Mouse (Mus musculus): ENCODE data around the gene Gm5475. TPM values are rescaled to one million over a fixed set of nuclear protein-coding genes. Genes with fewer than 3 reads are reported as not detected.

The Gm5475 gene
- polyA plus RNA-seq, 1 experiment from 2014 or later, result not detected

DNA sequence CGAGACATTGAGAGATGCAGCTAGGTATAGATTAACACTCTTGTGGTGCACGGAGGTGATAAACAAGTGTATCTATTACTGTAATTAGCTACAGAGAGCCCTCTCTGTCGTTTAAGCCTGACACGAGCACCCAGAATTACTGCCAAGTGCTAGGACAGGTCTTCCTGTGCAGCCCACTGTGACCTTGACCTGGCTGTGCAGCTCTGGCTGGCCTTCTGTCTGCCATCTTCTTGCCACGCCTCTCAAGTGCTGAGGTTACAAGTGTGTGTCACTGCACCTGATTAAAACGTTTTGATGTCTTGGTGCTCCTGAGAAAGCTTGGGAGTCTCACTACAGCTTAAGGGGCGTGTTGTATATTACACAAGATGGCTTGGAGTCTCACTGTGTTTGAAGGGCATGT is 30.9 kb upstream of the Gm5475 start:
- Histone ChIP-seq H3K36me3 (ENCODE audit: control insufficient read depth, insufficient read depth, low read length) (peaks cover 10% of the 10 kb centered on the region), H3K4me1 (ENCODE audit: control insufficient read depth, insufficient read depth, low read length) (no peaks in the 10 kb centered on the region), H3K9ac (replicated peaks; ENCODE audit: low read depth, low read length) (no peak overlapping the region), H3K4me2 (ENCODE audit: low read depth, low read length) (no peak overlapping the region), H3K27me3 (ENCODE audit: control insufficient read depth, insufficient read depth, low read length) (no peaks in the 10 kb centered on the region), H3K9me3 (ENCODE audit: control insufficient read depth, low read length) (no peaks in the 10 kb centered on the region), H3K27ac (ENCODE audit: low read depth, low read length) (no peak overlapping the region), H3K4me3 (ENCODE audit: low read depth, low read length) (no peak overlapping the region)
- no peak for ATAC-seq (ENCODE audit: low read depth)
- 81% methylated on average over 7 of the region's 7 CpGs for WGBS

DNA sequence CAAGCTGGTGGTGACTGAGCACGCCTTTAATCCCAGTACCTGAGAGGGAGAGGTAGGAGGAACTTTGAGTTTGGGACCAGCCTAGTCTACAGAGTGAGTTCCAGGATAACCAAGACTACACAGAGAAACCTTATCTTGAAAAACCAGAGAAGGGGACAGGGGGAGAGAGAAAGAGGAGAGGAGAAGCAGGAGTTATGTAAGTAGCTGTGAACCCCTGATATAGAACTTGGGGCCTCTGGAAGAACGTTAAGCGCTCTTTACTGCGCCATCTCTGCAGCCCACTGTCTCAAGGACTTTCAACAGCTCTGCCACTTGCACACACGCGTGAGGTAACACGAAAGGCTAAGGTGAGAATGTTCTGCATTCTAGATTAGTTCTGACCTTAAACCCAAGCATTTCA is 30.3 kb upstream of the Gm5475 start:
- WGBS, result 96% methylated on average over 7 of the region's 7 CpGs

DNA sequence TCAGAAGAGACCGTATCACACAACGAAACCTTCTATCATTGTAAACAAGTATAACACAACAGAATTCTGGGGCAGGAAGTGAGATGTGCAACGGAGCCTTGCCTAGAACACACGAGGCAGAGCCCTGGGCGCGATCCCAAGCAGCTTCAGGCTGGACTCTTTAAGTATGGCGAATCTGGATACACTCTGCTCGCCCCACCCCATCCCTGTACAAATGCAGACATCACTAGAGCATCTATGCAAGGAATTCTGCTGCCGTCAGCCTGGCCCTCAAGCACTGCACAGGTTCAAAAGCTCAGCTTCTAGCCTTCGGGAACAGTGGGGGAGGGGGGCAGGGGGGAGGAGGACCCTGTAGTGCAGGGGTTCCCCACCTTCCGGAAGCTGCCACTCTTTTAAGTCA is 28.9 kb upstream of the Gm5475 start:
- 84% methylated on average over 11 of the region's 11 CpGs for WGBS
- ATAC-seq (ENCODE audit: low read depth), result no peak
- no peaks in the 10 kb centered on the region for H3K4me1 ChIP-seq (ENCODE audit: control insufficient read depth, insufficient read depth, low read length)

More for the DNA sequence above, 30.3 kb upstream of the Gm5475 start:
- no peak overlapping the region for H3K4me2 ChIP-seq (ENCODE audit: low read depth, low read length)
- H3K4me1 ChIP-seq (ENCODE audit: control insufficient read depth, insufficient read depth, low read length), result no peaks in the 10 kb centered on the region
- no peak overlapping the region for H3K9ac ChIP-seq (replicated peaks; ENCODE audit: low read depth, low read length)
- H3K4me3 ChIP-seq (ENCODE audit: low read depth, low read length), result no peak overlapping the region
- no peaks in the 10 kb centered on the region for H3K9me3 ChIP-seq (ENCODE audit: control insufficient read depth, low read length)
- H3K27ac ChIP-seq (ENCODE audit: low read depth, low read length), result no peak overlapping the region
- ATAC-seq (ENCODE audit: low read depth), result no peak
- no peaks in the 10 kb centered on the region for H3K27me3 ChIP-seq (ENCODE audit: control insufficient read depth, insufficient read depth, low read length)
- H3K36me3 ChIP-seq (ENCODE audit: control insufficient read depth, insufficient read depth, low read length), result peaks cover 12% of the 10 kb centered on the region

DNA sequence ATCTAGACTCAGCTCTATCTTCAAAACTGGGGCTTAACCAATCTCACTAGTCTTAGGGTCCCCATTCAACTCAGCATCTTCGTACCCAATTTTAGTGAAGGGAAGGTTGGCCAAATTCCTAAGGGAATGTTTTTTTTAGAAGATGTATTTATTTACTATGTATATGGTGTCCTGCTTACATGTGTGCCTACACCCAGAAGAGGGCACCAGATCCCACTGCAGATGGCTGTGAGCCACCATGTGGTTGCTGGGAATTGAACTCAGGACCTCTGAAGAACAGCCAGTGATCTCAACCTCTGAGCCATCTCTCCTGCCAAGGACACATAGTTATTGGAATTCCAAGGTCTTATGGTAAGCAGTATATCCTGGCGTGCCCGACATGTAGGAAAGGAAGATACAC is 26.4 kb upstream of the Gm5475 start:
- WGBS, result 94% methylated on average over 3 of the region's 3 CpGs
- Histone ChIP-seq H3K4me3 (ENCODE audit: low read depth, low read length) (no peak overlapping the region), H3K4me1 (ENCODE audit: control insufficient read depth, insufficient read depth, low read length) (no peaks in the 10 kb centered on the region), H3K9me3 (ENCODE audit: control insufficient read depth, low read length) (no peaks in the 10 kb centered on the region), H3K27me3 (ENCODE audit: control insufficient read depth, insufficient read depth, low read length) (no peaks in the 10 kb centered on the region), H3K4me2 (ENCODE audit: low read depth, low read length) (no peak overlapping the region), H3K36me3 (ENCODE audit: control insufficient read depth, insufficient read depth, low read length) (peaks cover 47% of the 10 kb centered on the region), H3K27ac (ENCODE audit: low read depth, low read length) (no peak overlapping the region), H3K9ac (replicated peaks; ENCODE audit: low read depth, low read length) (no peak overlapping the region)
- no peak for ATAC-seq (ENCODE audit: low read depth)

More for the DNA sequence above, 28.9 kb upstream of the Gm5475 start:
- Histone ChIP-seq H3K9ac (replicated peaks; ENCODE audit: low read depth, low read length) (no peak overlapping the region), H3K27ac (ENCODE audit: low read depth, low read length) (no peak overlapping the region), H3K4me3 (ENCODE audit: low read depth, low read length) (no peak overlapping the region), H3K4me2 (ENCODE audit: low read depth, low read length) (no peak overlapping the region), H3K9me3 (ENCODE audit: control insufficient read depth, low read length) (no peaks in the 10 kb centered on the region), H3K36me3 (ENCODE audit: control insufficient read depth, insufficient read depth, low read length) (peaks cover 24% of the 10 kb centered on the region), H3K27me3 (ENCODE audit: control insufficient read depth, insufficient read depth, low read length) (no peaks in the 10 kb centered on the region)

DNA sequence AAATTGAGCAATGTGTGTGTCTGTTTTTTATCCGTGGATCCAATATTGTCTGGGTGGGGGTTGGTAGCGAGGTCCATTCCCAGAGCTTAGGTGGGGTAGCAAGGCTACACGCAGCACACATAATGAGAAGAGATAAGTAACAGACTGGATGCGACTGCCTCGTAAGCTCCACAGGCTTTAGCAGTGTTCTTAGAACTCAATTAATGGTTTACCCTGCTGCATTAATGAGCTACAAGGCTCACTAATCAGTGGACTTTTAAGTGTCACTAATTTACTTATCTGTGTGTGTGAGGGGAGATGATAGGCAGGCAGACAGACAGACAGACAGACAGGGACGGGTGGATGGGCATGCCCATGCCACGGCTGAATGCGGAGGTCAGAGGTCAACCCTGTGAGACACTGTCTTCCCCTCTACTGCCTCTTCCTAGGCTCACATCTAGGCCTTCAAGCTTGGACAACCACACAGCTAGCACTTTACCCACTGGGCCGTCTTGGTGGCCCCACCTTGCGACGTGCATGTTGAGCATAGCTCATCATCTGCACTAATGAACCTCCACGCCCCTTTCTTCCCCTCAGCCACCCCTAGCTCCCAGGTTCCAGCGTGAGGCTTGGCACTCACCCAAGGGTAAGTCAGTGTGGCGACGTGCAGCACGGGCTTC is 21.2 kb upstream of the Gm5475 start:
- no peak for ATAC-seq (ENCODE audit: low read depth)
- Histone ChIP-seq H3K27ac (ENCODE audit: low read depth, low read length) (no peak overlapping the region), H3K4me2 (ENCODE audit: low read depth, low read length) (no peak overlapping the region), H3K4me3 (ENCODE audit: low read depth, low read length) (no peak overlapping the region), H3K27me3 (ENCODE audit: control insufficient read depth, insufficient read depth, low read length) (no peaks in the 10 kb centered on the region), H3K4me1 (ENCODE audit: control insufficient read depth, insufficient read depth, low read length) (no peaks in the 10 kb centered on the region), H3K9ac (replicated peaks; ENCODE audit: low read depth, low read length) (no peak overlapping the region), H3K36me3 (ENCODE audit: control insufficient read depth, insufficient read depth, low read length) (peaks cover 79% of the 10 kb centered on the region), H3K9me3 (ENCODE audit: control insufficient read depth, low read length) (no peaks in the 10 kb centered on the region)
- 91% methylated on average over 16 of the region's 16 CpGs for WGBS

DNA sequence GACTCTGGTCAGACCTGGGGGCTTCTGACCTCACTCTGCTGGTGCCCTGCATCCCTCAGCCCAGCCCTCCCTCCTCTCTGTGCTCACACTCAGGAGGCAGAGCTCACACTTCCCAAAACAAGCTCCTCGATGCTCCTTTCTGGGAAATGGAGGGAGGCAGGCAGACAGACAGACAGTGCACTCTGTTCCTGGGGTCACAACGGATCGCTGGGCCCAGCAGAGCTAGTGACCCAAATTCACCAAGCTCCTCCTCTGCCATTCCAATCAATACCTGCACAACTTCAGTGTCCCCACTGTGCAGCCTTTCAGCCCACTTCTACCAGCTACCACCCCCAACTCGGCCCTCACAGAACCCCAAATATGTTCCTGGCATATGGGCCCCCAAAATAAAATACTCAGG is 20.1 kb upstream of the Gm5475 start:
- Histone ChIP-seq H3K4me1 (ENCODE audit: control insufficient read depth, insufficient read depth, low read length) (no peaks in the 10 kb centered on the region), H3K27ac (ENCODE audit: low read depth, low read length) (no peak overlapping the region), H3K4me2 (ENCODE audit: low read depth, low read length) (no peak overlapping the region), H3K4me3 (ENCODE audit: low read depth, low read length) (no peak overlapping the region), H3K9me3 (ENCODE audit: control insufficient read depth, low read length) (no peaks in the 10 kb centered on the region), H3K27me3 (ENCODE audit: control insufficient read depth, insufficient read depth, low read length) (no peaks in the 10 kb centered on the region), H3K9ac (replicated peaks; ENCODE audit: low read depth, low read length) (no peak overlapping the region), H3K36me3 (ENCODE audit: control insufficient read depth, insufficient read depth, low read length) (peaks cover 79% of the 10 kb centered on the region)
- ATAC-seq (ENCODE audit: low read depth), result no peak
- WGBS, result 93% methylated on average over 4 of the region's 4 CpGs

DNA sequence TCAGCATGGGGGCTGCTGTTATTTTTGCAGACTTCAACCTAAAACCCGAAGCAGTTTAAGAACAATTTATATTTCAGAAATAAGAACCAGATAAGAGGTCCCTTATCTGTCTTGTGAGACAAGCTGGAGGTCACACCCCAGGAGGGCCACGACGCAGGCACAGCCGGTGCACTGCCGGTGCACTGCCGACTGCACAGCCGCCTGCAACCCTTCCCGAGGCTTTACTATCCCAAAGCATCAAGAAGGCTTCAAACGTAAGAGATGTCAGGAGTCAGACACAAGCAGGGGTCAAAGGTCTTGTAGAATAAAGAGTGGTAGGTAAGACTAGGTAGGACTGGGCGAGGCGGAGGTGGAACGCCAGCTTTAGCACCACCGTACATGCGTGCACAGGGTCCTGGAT is 19.6 kb upstream of the Gm5475 start:
- Histone ChIP-seq H3K4me3 (ENCODE audit: low read depth, low read length) (no peak overlapping the region), H3K9me3 (ENCODE audit: control insufficient read depth, low read length) (no peaks in the 10 kb centered on the region), H3K9ac (replicated peaks; ENCODE audit: low read depth, low read length) (no peak overlapping the region), H3K27me3 (ENCODE audit: control insufficient read depth, insufficient read depth, low read length) (no peaks in the 10 kb centered on the region), H3K27ac (ENCODE audit: low read depth, low read length) (no peak overlapping the region), H3K36me3 (ENCODE audit: control insufficient read depth, insufficient read depth, low read length) (peaks cover 75% of the 10 kb centered on the region), H3K4me1 (ENCODE audit: control insufficient read depth, insufficient read depth, low read length) (no peaks in the 10 kb centered on the region), H3K4me2 (ENCODE audit: low read depth, low read length) (no peak overlapping the region)
- 94% methylated on average over 14 of the region's 14 CpGs for WGBS
- ATAC-seq (ENCODE audit: low read depth), result no peak

DNA sequence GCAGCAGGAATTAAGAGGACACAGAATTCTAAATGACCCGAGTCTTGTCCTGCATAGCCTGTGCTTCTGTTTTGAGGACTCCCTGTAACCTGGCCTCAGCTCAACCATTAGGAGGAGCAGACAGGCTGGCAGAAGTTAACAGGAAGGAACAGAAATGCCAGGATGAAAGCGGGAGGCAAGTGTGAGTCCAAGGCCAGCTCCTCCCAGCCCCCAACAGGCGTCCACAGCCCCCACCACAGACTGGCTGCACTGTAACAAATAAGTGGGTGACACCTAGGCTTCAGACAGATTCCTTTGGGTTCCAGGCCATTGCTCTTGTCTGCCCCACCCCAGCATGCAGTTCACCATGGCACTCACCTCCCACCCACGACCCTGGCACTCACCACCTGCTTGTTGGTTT is 19.1 kb upstream of the Gm5475 start:
- Histone ChIP-seq H3K4me3 (ENCODE audit: low read depth, low read length) (no peak overlapping the region), H3K4me2 (ENCODE audit: low read depth, low read length) (no peak overlapping the region), H3K4me1 (ENCODE audit: control insufficient read depth, insufficient read depth, low read length) (no peaks in the 10 kb centered on the region), H3K9ac (replicated peaks; ENCODE audit: low read depth, low read length) (no peak overlapping the region), H3K9me3 (ENCODE audit: control insufficient read depth, low read length) (no peaks in the 10 kb centered on the region), H3K36me3 (ENCODE audit: control insufficient read depth, insufficient read depth, low read length) (peaks cover 75% of the 10 kb centered on the region), H3K27me3 (ENCODE audit: control insufficient read depth, insufficient read depth, low read length) (no peaks in the 10 kb centered on the region), H3K27ac (ENCODE audit: low read depth, low read length) (no peak overlapping the region)
- ATAC-seq (ENCODE audit: low read depth), result no peak
- WGBS, result 94% methylated on average over 4 of the region's 4 CpGs

DNA sequence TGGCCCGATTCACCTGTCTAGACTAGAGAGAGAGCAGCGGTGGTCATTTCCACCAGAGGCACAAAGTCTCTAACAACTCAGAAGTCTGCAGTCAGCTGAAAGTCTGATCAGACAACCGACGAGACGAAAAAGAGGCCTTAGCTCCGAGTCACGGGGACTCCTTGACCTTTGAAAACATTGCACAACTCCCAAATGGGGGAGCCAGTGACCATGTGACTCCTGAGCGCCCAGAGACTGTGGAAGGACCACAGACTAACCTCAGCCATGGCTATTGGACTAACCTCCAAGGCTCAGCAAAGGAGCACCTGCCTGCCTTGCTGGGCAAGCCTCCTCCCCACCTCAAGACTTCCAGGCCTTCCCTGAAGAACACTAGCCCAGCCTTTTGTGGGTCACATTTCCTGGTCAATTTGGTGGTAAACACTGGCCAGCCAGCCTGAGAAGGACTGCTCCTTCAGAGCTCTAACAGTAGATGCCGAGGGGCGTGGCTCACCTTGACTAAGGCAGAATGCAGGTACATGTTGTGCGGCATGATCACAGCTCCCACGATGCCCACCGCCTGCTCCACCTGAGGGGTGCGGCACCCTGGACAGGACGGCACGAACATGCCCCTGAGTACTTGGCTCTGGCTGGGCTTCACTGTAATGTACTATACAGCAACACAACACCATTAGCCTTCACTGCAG is 18.5 kb upstream of the Gm5475 start:
- H3K4me2 ChIP-seq (ENCODE audit: low read depth, low read length), result no peak overlapping the region
- no peak overlapping the region for H3K9ac ChIP-seq (replicated peaks; ENCODE audit: low read depth, low read length)
- H3K9me3 ChIP-seq (ENCODE audit: control insufficient read depth, low read length), result no peaks in the 10 kb centered on the region
- H3K36me3 ChIP-seq (ENCODE audit: control insufficient read depth, insufficient read depth, low read length), result peaks cover 72% of the 10 kb centered on the region
- 95% methylated on average over 16 of the region's 16 CpGs for WGBS
- H3K4me1 ChIP-seq (ENCODE audit: control insufficient read depth, insufficient read depth, low read length), result no peaks in the 10 kb centered on the region
- no peak overlapping the region for H3K27ac ChIP-seq (ENCODE audit: low read depth, low read length)
- no peak for ATAC-seq (ENCODE audit: low read depth)
- no peaks in the 10 kb centered on the region for H3K27me3 ChIP-seq (ENCODE audit: control insufficient read depth, insufficient read depth, low read length)
- no peak overlapping the region for H3K4me3 ChIP-seq (ENCODE audit: low read depth, low read length)

All from neural tube, embryonic 14.5 days (tissue).